Mouse (Mus musculus) thymus, adult 18-20 months (tissue): ENCODE results near the gene Speg.

ENCODE experiments used
- DNase-seq, 2 experiments: peaks; one replicate each; pipeline ENCODE4 v3.0.0; 2022; ENCODE audit warnings: mixed read lengths in 2 of 2

The Speg gene

DNA sequence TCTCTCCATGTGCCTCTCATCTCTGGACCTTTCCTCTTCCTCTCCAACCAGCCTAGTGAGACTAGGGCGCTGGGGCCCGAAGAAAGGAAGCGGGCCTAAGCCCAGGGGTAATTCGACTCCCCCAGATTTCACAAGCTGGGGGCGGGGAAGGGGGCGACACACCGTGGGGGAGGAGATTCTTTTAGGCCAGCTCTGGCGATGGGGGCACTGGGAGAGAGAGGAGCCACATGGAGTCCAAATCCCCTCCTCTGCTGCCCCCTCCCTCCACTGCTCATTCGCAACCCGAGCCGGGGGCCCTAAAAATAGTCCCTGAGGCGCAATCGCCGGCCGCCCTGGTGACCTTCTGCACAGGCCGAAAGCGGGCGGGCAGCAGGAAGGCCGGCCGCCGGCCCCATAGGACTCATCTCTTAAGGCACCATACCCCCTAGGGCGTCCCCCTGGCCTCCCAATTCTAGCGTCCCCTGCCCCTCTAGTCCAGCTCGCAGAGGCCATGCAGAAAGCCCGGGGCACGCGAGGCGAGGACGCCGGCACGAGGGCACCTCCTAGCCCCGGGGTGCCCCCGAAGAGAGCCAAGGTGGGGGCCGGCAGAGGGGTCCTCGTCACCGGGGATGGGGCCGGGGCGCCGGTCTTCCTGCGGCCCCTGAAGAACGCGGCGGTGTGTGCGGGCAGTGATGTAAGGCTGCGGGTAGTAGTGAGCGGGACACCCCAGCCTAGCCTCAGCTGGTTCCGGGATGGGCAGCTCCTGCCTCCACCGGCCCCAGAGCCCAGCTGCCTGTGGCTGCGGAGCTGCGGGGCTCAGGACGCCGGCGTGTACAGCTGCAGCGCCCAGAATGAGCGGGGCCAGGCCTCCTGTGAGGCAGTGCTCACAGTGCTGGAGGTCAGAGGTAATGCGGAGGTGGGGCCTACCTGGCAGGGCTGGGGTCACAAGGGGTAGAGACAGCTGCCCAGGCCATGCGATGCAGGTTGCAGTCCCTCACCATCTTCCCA lies at the start of gene Speg:
TSS of gene Speg (plus strand) at position 348 of the 987 bp plus-strand sequence.
- no peak for DNase-seq

DNA sequence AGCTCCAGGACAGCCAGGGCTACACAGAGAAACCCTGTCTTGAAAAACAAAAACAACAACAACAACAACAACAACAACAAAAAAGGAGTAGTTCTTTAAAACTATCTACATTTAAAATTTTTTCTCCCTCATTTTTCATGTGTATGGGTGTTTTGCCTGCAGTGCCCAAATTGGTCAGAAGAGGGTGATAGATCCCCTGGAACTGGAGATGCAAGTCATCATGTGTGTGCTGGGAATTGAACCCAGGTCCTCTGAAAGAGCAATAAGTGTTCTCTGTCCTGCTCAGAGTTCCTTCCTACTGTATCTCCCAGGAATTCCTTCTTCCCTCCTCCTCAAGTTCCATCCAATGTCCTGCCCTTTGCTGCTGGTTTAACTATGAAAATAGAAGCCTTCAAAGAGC lies 47.6 kb upstream of the Speg start:
- DNase-seq, result no peak

- DNase-seq, result no peak
Measured at GRCm38 (mm10) chr1:75331271-75331670, 43.8 kb upstream of the Speg start.

- DNase-seq, result no peak
Measured at GRCm38 (mm10) chr1:75336461-75336860, 38.6 kb upstream of the Speg start.

DNA sequence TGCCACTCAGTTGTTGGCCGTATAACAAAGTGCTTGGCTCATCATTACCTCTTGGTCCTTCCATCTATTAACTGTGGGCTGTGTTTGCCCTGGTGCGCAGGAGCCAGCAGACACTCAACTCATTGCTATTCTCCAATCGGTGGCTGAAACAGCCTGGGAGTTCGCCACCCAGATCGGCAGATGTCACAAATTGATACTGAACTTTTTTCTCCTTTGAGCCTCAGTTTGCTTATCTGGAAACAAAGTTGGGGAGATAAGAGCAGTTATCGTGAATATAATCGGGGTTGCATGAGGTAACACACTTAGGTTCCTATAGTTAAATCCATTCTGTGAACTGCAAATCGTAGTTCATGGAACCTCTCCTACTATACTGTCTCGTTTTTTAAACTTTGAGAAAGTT lies 38.0 kb upstream of the Speg start:
- no peak for DNase-seq

GRCm38 (mm10) chr1:75338091-75338694 lies 36.9 kb upstream of the Speg start:
- DNase-seq, result no peak

- no peak for DNase-seq
Measured at GRCm38 (mm10) chr1:75339337-75339736, 35.8 kb upstream of the Speg start.

GRCm38 (mm10) chr1:75340519-75340918 lies 34.6 kb upstream of the Speg start:
- DNase-seq, result no peak

GRCm38 (mm10) chr1:75342874-75343416 lies 32.2 kb upstream of the Speg start:
- DNase-seq, result no peak

DNA sequence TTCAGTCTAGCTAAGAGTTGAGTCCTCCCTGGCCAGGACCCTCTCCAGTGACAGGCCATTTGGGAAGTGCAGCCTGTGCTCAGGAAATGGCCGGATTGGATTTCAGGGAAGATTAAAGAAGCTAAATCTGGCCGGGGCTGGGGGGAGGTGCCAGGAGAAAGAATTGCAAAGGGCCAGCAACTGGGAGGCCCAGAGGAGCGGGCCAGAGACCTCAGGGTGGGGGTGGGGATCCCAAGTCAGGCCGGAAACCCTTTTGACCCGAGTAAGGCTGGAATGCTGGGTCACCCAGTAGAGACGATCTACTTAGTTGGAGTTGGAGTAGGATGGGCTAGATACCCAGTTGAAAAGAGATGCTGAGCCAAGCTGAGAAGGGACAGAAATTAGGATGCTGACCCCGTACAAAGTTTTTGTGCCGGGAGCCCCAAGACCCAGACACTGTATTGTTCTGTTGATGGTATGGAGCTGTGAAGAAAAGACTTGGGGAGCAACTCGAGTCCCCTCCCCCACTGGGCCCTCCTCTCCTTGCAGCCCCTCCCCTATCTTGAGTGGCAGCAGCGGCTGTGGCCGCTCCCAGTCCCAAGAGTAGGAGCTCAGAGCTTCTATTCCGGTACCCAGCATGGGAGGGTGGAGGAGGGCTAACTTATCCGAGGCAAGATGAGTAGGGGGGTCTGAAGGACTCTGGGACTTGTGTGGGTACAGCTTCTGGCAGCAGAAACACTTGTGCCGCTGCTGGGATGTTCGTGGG lies 30.6 kb upstream of the Speg start:
- DNase-seq, result no peak

- DNase-seq, result no peak
Measured at GRCm38 (mm10) chr1:75345036-75345935, 29.8 kb upstream of the Speg start.

DNA sequence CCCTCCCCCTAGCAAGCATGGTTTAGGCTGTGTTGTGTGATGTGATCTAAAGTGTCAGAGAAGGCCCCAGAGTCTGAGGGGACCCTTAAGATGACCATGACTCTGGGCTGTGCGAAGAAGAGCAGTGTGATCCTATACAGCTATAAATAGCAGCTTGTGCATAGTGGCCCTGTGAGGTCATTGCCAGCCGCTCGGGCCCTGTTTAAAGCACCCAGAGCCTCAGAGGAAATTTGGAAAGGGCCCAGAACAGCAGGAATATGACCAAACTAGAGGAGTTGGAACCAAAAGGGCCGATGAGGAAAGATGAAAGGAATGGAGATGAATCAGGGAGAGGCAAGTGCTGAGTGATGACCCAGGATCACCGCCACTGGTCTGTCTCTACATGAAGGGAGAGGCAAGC lies 27.8 kb upstream of the Speg start:
- DNase-seq, result no peak

DNA sequence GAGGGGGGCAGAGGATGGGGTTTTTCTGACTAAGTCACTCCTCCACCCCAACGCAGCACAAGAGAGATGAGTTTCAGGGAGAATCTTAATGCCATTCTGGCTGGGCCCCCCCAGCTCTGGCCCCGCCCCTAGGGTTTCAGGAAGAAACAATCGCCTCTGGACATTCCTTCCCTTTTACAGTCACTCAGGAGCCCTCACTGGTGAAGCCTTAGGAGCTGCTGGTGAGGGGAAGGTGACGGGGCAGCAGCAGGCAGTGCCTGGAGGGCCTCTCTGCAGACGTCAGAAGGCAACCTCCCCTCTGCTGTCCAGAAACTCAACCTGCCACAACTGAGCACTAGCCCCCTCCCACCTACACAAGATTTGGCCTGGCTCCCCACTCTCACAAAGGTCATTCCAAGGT lies 25.8 kb upstream of the Speg start:
- no peak for DNase-seq

DNA sequence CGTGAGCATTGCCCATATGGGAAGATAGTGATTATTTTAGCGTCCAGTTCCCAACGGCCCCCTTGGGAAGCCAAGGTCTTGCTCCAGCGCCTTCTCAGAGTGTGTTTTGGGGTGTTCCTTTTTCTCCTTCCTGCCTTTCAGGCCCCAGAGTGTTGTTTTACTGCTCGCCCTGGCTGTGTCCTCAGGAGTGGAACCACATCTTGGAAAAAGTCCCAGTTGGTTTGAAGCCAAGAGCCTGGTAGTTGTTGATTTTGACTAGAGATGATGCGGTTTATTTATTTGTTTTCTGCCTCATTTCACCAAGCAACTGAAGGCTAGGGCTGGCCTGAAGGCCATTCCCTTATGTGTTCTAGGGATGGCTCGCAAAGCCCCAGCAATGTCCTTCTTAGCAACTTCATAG lies 17.8 kb upstream of the Speg start:
- no peak for DNase-seq

DNA sequence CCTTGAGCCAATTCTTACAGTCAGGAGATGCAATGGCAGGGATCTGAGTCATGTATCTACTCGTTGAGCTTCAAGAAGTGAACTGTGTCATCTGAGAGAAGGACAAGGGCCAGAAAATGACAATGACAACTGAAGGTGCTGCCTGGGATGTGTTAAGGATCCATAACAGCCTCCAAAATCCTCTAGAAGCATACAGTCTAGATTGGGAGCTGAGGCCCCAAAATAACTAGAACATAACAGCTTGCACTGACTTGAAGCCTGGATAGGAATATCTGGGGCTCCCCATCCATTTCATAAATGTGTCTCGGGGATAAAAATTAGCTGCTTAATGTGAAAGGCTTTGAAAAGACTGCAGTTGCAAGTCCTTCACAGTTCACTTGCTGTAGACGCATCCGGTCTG lies 17.1 kb upstream of the Speg start:
- DNase-seq, result no peak

DNA sequence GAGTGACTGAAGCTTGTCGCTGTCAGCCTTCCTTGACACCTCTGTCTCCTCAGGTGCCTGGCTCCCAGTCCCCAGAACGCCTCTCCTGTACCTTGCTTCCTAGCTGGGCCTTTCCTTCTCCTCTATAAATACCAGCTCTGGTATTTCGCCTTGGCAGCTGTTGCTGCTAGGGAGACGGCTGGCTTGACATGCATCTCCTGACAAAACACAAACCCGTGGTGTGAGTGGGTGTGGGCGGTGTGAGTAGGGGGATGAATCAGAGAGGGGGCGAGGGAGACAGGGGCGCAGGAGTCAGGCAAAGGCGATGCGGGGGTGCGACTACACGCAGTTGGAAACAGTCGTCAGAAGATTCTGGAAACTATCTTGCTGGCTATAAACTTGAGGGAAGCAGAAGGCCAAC lies 15.8 kb upstream of the Speg start:
- DNase-seq, result no peak

DNA sequence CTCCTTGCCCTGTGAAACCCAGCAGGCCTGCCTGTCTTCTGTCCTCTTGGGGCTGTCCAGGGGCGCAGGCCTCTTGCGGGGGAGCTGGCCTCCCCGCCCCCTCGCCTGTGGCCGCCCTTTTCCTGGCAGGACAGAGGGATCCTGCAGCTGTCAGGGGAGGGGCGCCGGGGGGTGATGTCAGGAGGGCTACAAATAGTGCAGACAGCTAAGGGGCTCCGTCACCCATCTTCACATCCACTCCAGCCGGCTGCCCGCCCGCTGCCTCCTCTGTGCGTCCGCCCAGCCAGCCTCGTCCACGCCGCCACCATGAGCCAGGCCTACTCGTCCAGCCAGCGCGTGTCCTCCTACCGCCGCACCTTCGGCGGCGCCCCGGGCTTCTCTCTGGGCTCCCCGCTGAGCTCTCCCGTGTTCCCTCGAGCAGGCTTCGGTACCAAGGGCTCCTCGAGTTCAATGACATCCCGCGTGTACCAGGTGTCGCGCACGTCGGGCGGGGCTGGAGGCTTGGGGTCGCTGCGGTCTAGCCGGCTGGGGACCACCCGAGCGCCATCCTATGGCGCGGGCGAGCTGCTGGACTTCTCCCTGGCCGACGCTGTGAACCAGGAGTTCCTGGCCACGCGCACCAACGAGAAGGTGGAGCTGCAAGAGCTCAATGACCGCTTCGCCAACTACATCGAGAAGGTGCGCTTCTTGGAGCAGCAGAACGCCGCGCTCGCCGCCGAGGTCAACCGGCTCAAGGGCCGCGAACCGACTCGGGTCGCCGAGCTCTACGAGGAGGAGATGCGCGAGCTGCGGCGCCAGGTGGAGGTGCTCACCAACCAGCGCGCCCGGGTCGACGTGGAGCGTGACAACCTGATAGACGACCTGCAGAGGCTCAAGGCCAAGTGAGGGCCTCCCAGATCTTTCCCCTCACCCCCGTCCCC lies 14.7 kb upstream of the Speg start, which contains the start of gene Des:
TSS of gene Des (plus strand) at position 218 of the 920 bp plus-strand sequence.
- DNase-seq, result no peak

GRCm38 (mm10) chr1:75361123-75361522 lies 14.0 kb upstream of the Speg start:
- DNase-seq, result no peak

- DNase-seq, result no peak
Measured at GRCm38 (mm10) chr1:75361750-75362149, 13.3 kb upstream of the Speg start.

GRCm38 (mm10) chr1:75363868-75364267 lies 11.2 kb upstream of the Speg start:
- no peak for DNase-seq
